Mouse (Mus musculus): Measurements from ENCODE around the gene Atp5f1.

DNA sequence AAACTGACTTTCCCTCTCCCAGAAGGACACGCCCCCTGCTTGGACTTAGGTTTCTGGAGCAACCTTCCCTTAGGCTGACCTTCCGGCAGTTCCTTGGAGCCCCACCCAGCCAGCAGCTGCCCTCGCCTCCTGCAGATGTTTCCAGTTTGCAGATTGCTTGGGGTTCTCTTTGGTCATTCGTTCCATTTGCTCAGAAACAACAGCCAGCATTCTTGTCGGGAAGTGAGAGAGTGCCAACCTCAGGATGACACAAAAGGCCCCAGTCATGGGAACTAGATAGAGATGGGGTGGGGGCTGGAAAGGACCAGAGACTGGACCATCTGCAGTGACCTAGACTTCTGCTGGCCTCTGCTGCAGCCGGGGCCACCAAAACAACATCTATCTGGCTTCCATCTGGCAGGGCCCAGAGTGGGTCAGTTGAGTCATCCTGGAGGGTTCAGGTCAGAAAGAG is 65.9 kb downstream of the Atp5f1 start:
- TF ChIP-seq POLR2A (IDR thresholded peaks at IDR 0.05; ENCODE audit: low read depth, low read length) (no peak), CTCF (IDR thresholded peaks at IDR 0.05; ENCODE audit: extremely low read depth, insufficient read depth, insufficient read length, insufficient replicate concordance) (no peak)

Measured in spleen, adult 2 months (tissue).